In the genomic region with DNA sequence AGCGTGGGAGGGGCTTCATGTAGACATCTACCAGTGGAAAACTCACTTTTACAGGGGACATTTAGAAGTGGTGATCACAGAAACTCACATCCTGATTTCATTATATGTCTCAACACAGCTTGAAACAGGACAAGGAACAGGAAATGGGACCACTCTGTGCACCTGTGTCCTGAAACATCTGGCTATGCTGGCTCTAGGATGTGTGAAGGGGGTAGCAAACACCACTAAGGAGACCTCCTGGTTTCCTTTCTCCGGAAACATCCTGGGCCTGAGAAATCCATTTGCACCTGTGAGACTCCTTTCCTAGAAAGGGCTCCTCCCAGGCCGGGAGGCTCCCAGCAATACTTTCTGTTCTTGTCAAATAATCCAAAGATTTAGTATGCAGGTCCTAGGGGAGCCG, we compare ENCODE assay signal across 17 mouse cellular contexts.
"Had no signal": no experiment of that assay in that cellular context is flagged by ENCODE, and none has a peak within 500 bp of the region (broad histone marks: within the 10 kb centered on the region; RNA-seq: fewer than 3 reads in every experiment).

No protein-coding gene starts in this region.

- H3K4me2 ChIP-seq: lung, embryonic 15.5 days; midbrain, embryonic 11.5 days; midbrain, embryonic 13.5 days; midbrain, embryonic 15.5 days; neural tube, embryonic 12.5 days had no signal

- H3K9me3 ChIP-seq: lung, embryonic 15.5 days; midbrain, embryonic 15.5 days; neural tube, embryonic 12.5 days had no signal

- DNase-seq: liver, postnatal 0 days; lung, adult 2 months; lung, postnatal 14 days; lung, postnatal 36 days; right cerebral cortex, postnatal 14 days; spleen, adult 18-20 months; thymus, adult 18-20 months; thymus, postnatal 25 days; thymus, postnatal 4 days had no signal

- H3K27me3 ChIP-seq: lung, embryonic 15.5 days; midbrain, embryonic 15.5 days had no signal

- H3K36me3 ChIP-seq: lung, embryonic 15.5 days; midbrain, embryonic 13.5 days; midbrain, embryonic 15.5 days; neural tube, embryonic 12.5 days had no signal

- H3K27ac ChIP-seq: lung, embryonic 15.5 days; macrophage; midbrain, embryonic 13.5 days; midbrain, embryonic 15.5 days; neural tube, embryonic 12.5 days had no signal

- H3K4me1 ChIP-seq: midbrain, embryonic 13.5 days; midbrain, embryonic 15.5 days had no signal

- ATAC-seq: liver, postnatal 0 days; lung, postnatal 0 days; midbrain, embryonic 13.5 days; midbrain, embryonic 15.5 days had no signal

- H3K9ac ChIP-seq: liver, postnatal 0 days; lung, embryonic 15.5 days; midbrain, embryonic 13.5 days; midbrain, embryonic 15.5 days; neural tube, embryonic 12.5 days had no signal

- H3K4me3 ChIP-seq: lung, embryonic 15.5 days; megakaryocyte, embryonic 14.5 days; midbrain, embryonic 13.5 days; midbrain, embryonic 15.5 days; neural tube, embryonic 12.5 days had no signal
